Mouse (Mus musculus) megakaryocyte, embryonic 14.5 days (primary cell): ENCODE measurements around the gene Tmem8b.

Experiments used
- FLI1 ChIP-seq: IDR thresholded peaks from 2 replicates; pipeline ENCODE4 v1.6.1; 2012; ENCODE audit warnings: low read length, inconsistent platforms, mixed read lengths
- GATA1 ChIP-seq: IDR thresholded peaks from 3 replicates; pipeline ENCODE4 v1.6.1; 2012; ENCODE audit warnings: mixed read lengths, low read length, inconsistent platforms, borderline replicate concordance

- TF ChIP-seq GATA1 = no peak
- TF ChIP-seq FLI1 = no peak
Observed at GRCm38 (mm10) chr4:43713652-43714219, 45.0 kb downstream of the Tmem8b start.
